Mouse (Mus musculus) embryonic fibroblast, embryonic 13.5 days (primary cell): ENCODE results near the gene Smurf1.

Source experiments
- CTCF ChIP-seq: IDR thresholded peaks from 2 replicates; pipeline ENCODE4 v1.5.1; 2011; ENCODE audit warnings: mild to moderate bottlenecking, control low read depth, low read length, moderate library complexity, borderline replicate concordance; ENCODE audit not compliant: insufficient read depth
- POLR2A ChIP-seq: IDR thresholded peaks from 2 replicates; pipeline ENCODE4 v1.6.1; 2011; ENCODE audit warnings: low read depth, mild to moderate bottlenecking, control low read depth, low read length, moderate library complexity

DNA sequence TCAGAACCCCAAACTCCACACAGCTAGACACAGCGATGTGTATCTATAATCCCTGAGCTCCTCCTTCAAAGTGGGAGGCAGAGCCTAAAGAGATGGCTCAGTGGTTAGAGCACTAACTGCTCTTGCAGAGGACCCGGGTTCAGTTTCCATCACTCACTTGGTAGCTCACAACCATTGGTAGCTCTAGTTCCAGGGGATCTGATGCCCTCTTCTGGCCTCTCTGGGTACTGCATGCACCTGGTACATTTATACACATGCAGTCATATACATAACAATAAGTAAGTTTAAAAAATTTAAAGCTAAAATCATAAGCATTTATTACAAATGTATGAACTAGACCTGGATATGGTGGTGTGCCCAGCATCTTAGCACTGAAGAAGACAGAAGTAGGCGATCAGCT lies 17.6 kb upstream of the Smurf1 start:
- no peak for TF ChIP-seq CTCF
- no peak for TF ChIP-seq POLR2A
